Mouse (Mus musculus) heart, adult 2 months (tissue): ENCODE results near the gene Mctp1. TPM values are rescaled to one million over a fixed set of nuclear protein-coding genes. Genes with fewer than 3 reads are reported as not detected.
A peak's percentile ranks its signal among the peaks of the same experiment; 100 is the strongest.

ENCODE experiments used
- DNase-seq, 2 experiments: peaks; one replicate each; pipeline ENCODE4 v3.0.0; 2021
- H3K27ac ChIP-seq: fragments of 200-600 bp; 2 replicates; pipeline ENCODE4 v1.8.1; 2022
- H3K27me3 ChIP-seq: fragments of 200-500 bp; 2 replicates; pipeline ENCODE4 v1.6.1; 2012; ENCODE audit warnings: mild to moderate bottlenecking, low read length, inconsistent platforms, mixed read lengths; ENCODE audit not compliant: control insufficient read depth, insufficient read depth
- H3K36me3 ChIP-seq: fragments of 200-500 bp; 2 replicates; pipeline ENCODE4 v1.6.1; 2012; ENCODE audit warnings: low read length, inconsistent platforms; ENCODE audit not compliant: control insufficient read depth, insufficient read depth
- H3K4me1 ChIP-seq: fragments of 200-500 bp; 2 replicates; pipeline ENCODE4 v1.6.1; 2011; ENCODE audit warnings: low read length; ENCODE audit not compliant: control insufficient read depth, insufficient read depth
- H3K4me3 ChIP-seq: fragments of 200-600 bp; 2 replicates; pipeline ENCODE4 v1.8.1; 2022
- H3K79me2 ChIP-seq: fragments of 200-500 bp; replicated peaks from 2 replicates; pipeline ENCODE4 v1.6.1; 2012; ENCODE audit warnings: mild to moderate bottlenecking, inconsistent platforms, low read length, moderate library complexity, mixed read lengths; ENCODE audit not compliant: control insufficient read depth, insufficient read depth
- H3K9ac ChIP-seq: fragments of 200-500 bp; 2 replicates; pipeline ENCODE4 v1.6.1; 2012; ENCODE audit warnings: low read depth, mild to moderate bottlenecking, control low read depth, inconsistent platforms, low read length, mixed read lengths
- CTCF ChIP-seq: fragments of 200-600 bp; IDR thresholded peaks from 2 replicates; pipeline ENCODE4 v1.8.1; 2022; ENCODE audit warnings: antibody characterized with exemption, mild to moderate bottlenecking, moderate library complexity
- EP300 ChIP-seq: fragments of 200-500 bp; IDR thresholded peaks from 2 replicates; pipeline ENCODE4 v1.6.1; 2011; ENCODE audit warnings: low read depth, low read length, control low read depth; ENCODE audit not compliant: insufficient read depth
- POLR2A ChIP-seq: fragments of 200-500 bp; IDR thresholded peaks from 2 replicates; pipeline ENCODE4 v1.6.1; 2011; ENCODE audit warnings: mild to moderate bottlenecking, low read depth, low read length, control low read depth; ENCODE audit not compliant: insufficient read depth
- WGBS: fragments of 180-500 bp; shearing (Covaris S2); methylation state at CpG from one replicate; pipeline ENCODE4 v1.1.7; 2018; 5-methylcytosine and 5-hydroxymethylcytosine counted together
- intact Hi-C: fragments of 180-260 bp; cut with DNase I; formaldehyde crosslinking; loops from one replicate; pipeline ENCODE4 v1.15.1; 2025
- polyA plus RNA-seq: library from polyadenylated mRNA; depleted of rRNA; stranded (reverse); fragments of >200 nt; gene quantifications from 2 replicates; pipeline ENCODE4 v1.2.3, GENCODE M21; 2012
- total RNA-seq, 2 experiments: library from RNA; stranded (reverse); gene quantifications; 2 replicates each; pipeline ENCODE4 v1.2.3; 2021

Mctp1 gene
- total and polyA plus RNA-seq, 3 experiments: 0.43 to 4.3 (median 2.5) TPM

GRCm38 (mm10) chr13:76393106-76393505 is 8.8 kb downstream of the Mctp1 start:
- no peak overlapping the region for H3K27ac ChIP-seq
- 63% methylated on average over 3 of the region's 3 CpGs for WGBS
- H3K27me3 ChIP-seq: no peaks in the 10 kb centered on the region
- intact Hi-C loops: no loop called here
- no peak overlapping the region for H3K4me3 ChIP-seq
- H3K9ac ChIP-seq: no peak overlapping the region
- H3K36me3 ChIP-seq: no peaks in the 10 kb centered on the region
- TF ChIP-seq POLR2A (no peak), CTCF (no peak), EP300 (no peak)
- no peaks in the 10 kb centered on the region for H3K4me1 ChIP-seq
- no peak for DNase-seq
- no peaks in the 10 kb centered on the region for H3K79me2 ChIP-seq

GRCm38 (mm10) chr13:76395906-76396305 is 11.6 kb downstream of the Mctp1 start:
- Histone ChIP-seq H3K4me1 (no peaks in the 10 kb centered on the region), H3K9ac (no peak overlapping the region), H3K27ac (no peak overlapping the region), H3K36me3 (no peaks in the 10 kb centered on the region), H3K4me3 (no peak overlapping the region), H3K27me3 (no peaks in the 10 kb centered on the region), H3K79me2 (no peaks in the 10 kb centered on the region)
- intact Hi-C loops: no loop called here
- DNase-seq: peak in 1 of 2 experiments; percentile 17
- no peak for TF ChIP-seq POLR2A
- no peak for TF ChIP-seq CTCF
- TF ChIP-seq EP300: no peak

- Histone ChIP-seq H3K9ac (no peak overlapping the region), H3K4me3 (no peak overlapping the region), H3K27me3 (no peaks in the 10 kb centered on the region), H3K79me2 (no peaks in the 10 kb centered on the region), H3K36me3 (no peaks in the 10 kb centered on the region), H3K27ac (no peak overlapping the region), H3K4me1 (no peaks in the 10 kb centered on the region)
- TF ChIP-seq POLR2A (no peak), CTCF (no peak), EP300 (no peak)
- intact Hi-C loops: no loop called here
- 48% methylated on average over 2 of the region's 2 CpGs for whole genome bisulfite sequencing
- DNase-seq: no peak
Observed at GRCm38 (mm10) chr13:76409296-76409695, 25.0 kb downstream of the Mctp1 start.

GRCm38 (mm10) chr13:76410665-76411064 is 26.3 kb downstream of the Mctp1 start:
- peak in 1 of 2 experiments; percentile 7 for DNase-seq
- H3K9ac ChIP-seq: no peak overlapping the region
- intact Hi-C loops: no loop called here

GRCm38 (mm10) chr13:76415346-76415745 is 31.0 kb downstream of the Mctp1 start:
- no peaks in the 10 kb centered on the region for H3K79me2 ChIP-seq
- H3K4me1 ChIP-seq: no peaks in the 10 kb centered on the region
- DNase-seq: no peak
- no peak overlapping the region for H3K27ac ChIP-seq
- TF ChIP-seq POLR2A (no peak), CTCF (peak; percentile 50)
- intact Hi-C loops: loop anchor here (2.0 kb wide), 1 partner anchor 265 kb away; no protein-coding TSS in a partner anchor
- no peaks in the 10 kb centered on the region for H3K36me3 ChIP-seq
- H3K27me3 ChIP-seq: no peaks in the 10 kb centered on the region
- H3K9ac ChIP-seq: no peak overlapping the region
- H3K4me3 ChIP-seq: no peak overlapping the region

More at GRCm38 (mm10) chr13:76410665-76411064, 26.3 kb downstream of the Mctp1 start:
- Histone ChIP-seq H3K36me3 (no peaks in the 10 kb centered on the region), H3K4me1 (no peaks in the 10 kb centered on the region), H3K27ac (no peak overlapping the region), H3K27me3 (no peaks in the 10 kb centered on the region), H3K79me2 (no peaks in the 10 kb centered on the region), H3K4me3 (no peak overlapping the region)
- TF ChIP-seq CTCF (peak; percentile 27; the same call in 1 of the 2 replicates), POLR2A (no peak), EP300 (no peak)
- 35% methylated on average over 1 of the region's 1 CpGs for WGBS

GRCm38 (mm10) chr13:76420111-76420510 is 35.8 kb downstream of the Mctp1 start:
- Histone ChIP-seq H3K9ac (no peak overlapping the region), H3K27ac (no peak overlapping the region), H3K27me3 (no peaks in the 10 kb centered on the region), H3K4me1 (no peaks in the 10 kb centered on the region), H3K36me3 (no peaks in the 10 kb centered on the region), H3K4me3 (no peak overlapping the region), H3K79me2 (no peaks in the 10 kb centered on the region)
- no peak for DNase-seq
- WGBS: 56% methylated on average over 4 of the region's 4 CpGs
- TF ChIP-seq POLR2A: no peak
- intact Hi-C loops: no loop called here

- H3K9ac ChIP-seq: no peak overlapping the region
- DNase-seq: no peak
- H3K79me2 ChIP-seq: no peaks in the 10 kb centered on the region
- H3K36me3 ChIP-seq: no peaks in the 10 kb centered on the region
- TF ChIP-seq CTCF: no peak
- no peak for TF ChIP-seq EP300
- TF ChIP-seq POLR2A: no peak
- no peak overlapping the region for H3K4me3 ChIP-seq
- WGBS: 91% methylated on average over 1 of the region's 1 CpGs
- H3K27me3 ChIP-seq: no peaks in the 10 kb centered on the region
- intact Hi-C loops: no loop called here
- no peaks in the 10 kb centered on the region for H3K4me1 ChIP-seq
- no peak overlapping the region for H3K27ac ChIP-seq
Observed at GRCm38 (mm10) chr13:76421075-76421474, 36.7 kb downstream of the Mctp1 start.
